Comparison of ENCODE assay signal across 8 mouse cellular contexts in the genomic region with DNA sequence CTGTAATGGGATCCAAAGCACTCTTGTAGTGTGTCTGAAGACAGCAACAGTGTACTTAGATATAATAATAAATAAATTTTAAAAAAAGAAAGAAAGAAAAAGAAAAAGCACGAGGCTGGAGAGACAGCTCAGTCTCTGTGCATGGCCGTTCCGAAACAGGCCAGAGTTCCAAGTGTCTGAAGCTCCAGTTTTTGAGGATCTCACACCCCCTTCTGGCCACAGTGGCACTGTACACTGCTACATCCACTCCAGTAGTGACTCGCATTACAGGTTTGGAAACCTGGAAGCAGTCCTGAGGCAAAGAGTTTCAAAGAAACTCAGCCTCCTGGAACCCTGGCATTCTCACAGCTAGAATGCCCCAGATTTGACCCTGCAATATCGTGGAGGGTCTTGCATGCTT. TPM values are rescaled to one million over a fixed set of nuclear protein-coding genes. Genes with fewer than 3 reads are reported as not detected.
A peak's percentile ranks its signal among the peaks of the same experiment; 100 is the strongest.
DNase-seq lines count a peak whose midpoint lies in the region; ATAC-seq and TF ChIP-seq lines count a peak whose summit lies in the region.

No protein-coding gene starts in this region.

- no peak overlapping the region for H3K4me3 ChIP-seq in ES-Bruce4 (ENCODE audit: low read depth, low read length)
- H3K4me3 ChIP-seq in heart, embryonic 14.5 days (ENCODE audit: control insufficient read depth in 1 of 2, insufficient read depth in 1 of 2, low read depth in 1 of 2, low read length in 2 of 2), result no peak overlapping the region

- H3K27me3 ChIP-seq in ES-Bruce4 (ENCODE audit: control insufficient read depth, insufficient read depth, low read length, poor library complexity, severe bottlenecking), result no peaks in the 10 kb centered on the region
- H3K27me3 ChIP-seq in heart, embryonic 14.5 days (ENCODE audit: control insufficient read depth, insufficient read depth, low read length), result no peaks in the 10 kb centered on the region

- peak; percentile 37; the same call in 1 of the 2 replicates for ATAC-seq in heart, embryonic 14.5 days (ENCODE audit: insufficient number of reproducible peaks, insufficient read depth, low FRiP score, low read depth)

- H3K9me3 ChIP-seq in ES-Bruce4 (replicated peaks; ENCODE audit: control insufficient read depth, insufficient read depth, low read length, poor library complexity, severe bottlenecking), result no peaks in the 10 kb centered on the region
- no peaks in the 10 kb centered on the region for H3K9me3 ChIP-seq in heart, embryonic 14.5 days (ENCODE audit: control insufficient read depth, low read length)

- intact Hi-C loops in heart, postnatal 25 days (cut with DNase I), result loop anchor here (1.0 kb wide), 1 partner anchor 122 kb away; no protein-coding TSS in a partner anchor

- DNase-seq in heart, adult 8-10 months (ENCODE audit: low spot score), result peak; percentile 77
- no peak for DNase-seq in heart, postnatal 25 days (ENCODE audit: low spot score)
- DNase-seq in cerebellum, adult 9-10 months, result peak; percentile 80
- DNase-seq in kidney, postnatal 25 days, result peak; percentile 86 to 87
- peak; percentile 93 for DNase-seq in lung, postnatal 36 days
- DNase-seq in testis, postnatal 10 days (ENCODE audit: low spot score), result peak; percentile 77

- TF ChIP-seq CTCF in ES-Bruce4 (IDR thresholded peaks at IDR 0.05; ENCODE audit: low read depth, low read length), result peak; percentile 67

- TF ChIP-seq POLR2A in ES-Bruce4 (IDR thresholded peaks at IDR 0.05; ENCODE audit: insufficient read depth, low read length), result no peak

- no peak overlapping the region for H3K9ac ChIP-seq in ES-Bruce4 (ENCODE audit: low read depth, poor library complexity, severe bottlenecking)
- no peak overlapping the region for H3K9ac ChIP-seq in heart, embryonic 14.5 days (ENCODE audit: low read length)

- H3K27ac ChIP-seq in ES-Bruce4 (ENCODE audit: insufficient read depth, low read length), result no peak overlapping the region
- no peak overlapping the region for H3K27ac ChIP-seq in heart, embryonic 14.5 days (replicated peaks in 1 of 2; ENCODE audit: control insufficient read depth in 1 of 2, insufficient read depth in 1 of 2, low read depth in 2 of 2, low read length in 2 of 2)

- WGBS in heart, embryonic 14.5 days, result 46% methylated on average over 5 of the region's 5 CpGs

- H3K4me2 ChIP-seq in heart, embryonic 14.5 days (ENCODE audit: low read length), result no peak overlapping the region

- H3K4me1 ChIP-seq in ES-Bruce4 (ENCODE audit: control insufficient read depth, insufficient read depth, low read length), result no peaks in the 10 kb centered on the region
- H3K4me1 ChIP-seq in heart, embryonic 14.5 days (ENCODE audit: control insufficient read depth in 2 of 2, insufficient read depth in 2 of 2, low read length in 2 of 2), result no peaks in the 10 kb centered on the region

- no peaks in the 10 kb centered on the region for H3K36me3 ChIP-seq in ES-Bruce4 (ENCODE audit: control insufficient read depth, insufficient read depth, low read length, poor library complexity, severe bottlenecking)
- peaks cover 74% of the 10 kb centered on the region for H3K36me3 ChIP-seq in heart, embryonic 14.5 days (ENCODE audit: control insufficient read depth, insufficient read depth, low read length)

- TF ChIP-seq EP300 in ES-Bruce4 (IDR thresholded peaks at IDR 0.05; ENCODE audit: insufficient read depth, low read depth, low read length), result no peak

RNA-seq across cellular contexts. Expression of a gene that starts 9.9 kb away (rescaled TPM):
- 100 to 1,000 TPM; 197 to 243 (median 216) TPM for total RNA-seq in heart, adult 8-10 months (2022)
- total RNA-seq in heart, postnatal 25 days (2021), result 100 to 1,000 TPM; 158 to 181 TPM
- polyA plus RNA-seq in ES-Bruce4 (2011; ENCODE audit: insufficient read depth, insufficient read length, low read depth, missing spikeins), result 54.6 and 57.4 TPM in 2 replicates
- 69.5 and 82.7 TPM in 2 replicates for polyA plus RNA-seq in heart, embryonic 14.5 days (2014; fragmentation: Nextera tagmentation; extraction: Ambion mirVana)

RNA-seq across cellular contexts. Expression of a gene that starts 13.9 kb away (rescaled TPM):
- total RNA-seq in heart, adult 8-10 months (2022), result 1 to 10 TPM; 3.8 to 6.0 (median 5.4) TPM
- 1 to 10 TPM; 8.2 to 8.9 TPM for total RNA-seq in heart, postnatal 25 days (2021)
- 17.5 and 19.8 TPM in 2 replicates for polyA plus RNA-seq in ES-Bruce4 (2011; ENCODE audit: insufficient read depth, insufficient read length, low read depth, missing spikeins)
- polyA plus RNA-seq in heart, embryonic 14.5 days (2014; fragmentation: Nextera tagmentation; extraction: Ambion mirVana), result 19.1 and 22.3 TPM in 2 replicates

RNA-seq across cellular contexts. Expression of a gene that starts 14.1 kb away (rescaled TPM):
- total RNA-seq in heart, adult 8-10 months (2022), result 1 to 10 TPM; 2.2 to 5.3 (median 3.6) TPM
- total RNA-seq in heart, postnatal 25 days (2021), result 1 to 10 TPM; 2.6 to 3.4 TPM
- polyA plus RNA-seq in ES-Bruce4 (2011; ENCODE audit: insufficient read depth, insufficient read length, low read depth, missing spikeins), result 7.2 and 9.6 TPM in 2 replicates
- polyA plus RNA-seq in heart, embryonic 14.5 days (2014; fragmentation: Nextera tagmentation; extraction: Ambion mirVana), result 3.5 and 7.0 TPM in 2 replicates

RNA-seq across cellular contexts. Expression of a gene that starts 31.0 kb away (rescaled TPM):
- 10 to 100 TPM; 44.0 to 52.5 (median 48.5) TPM for total RNA-seq in heart, adult 8-10 months (2022)
- 10 to 100 TPM; 41.5 to 45.8 TPM for total RNA-seq in heart, postnatal 25 days (2021)
- 45.6 and 47.1 TPM in 2 replicates for polyA plus RNA-seq in ES-Bruce4 (2011; ENCODE audit: insufficient read depth, insufficient read length, low read depth, missing spikeins)
- 49.4 and 53.8 TPM in 2 replicates for polyA plus RNA-seq in heart, embryonic 14.5 days (2014; fragmentation: Nextera tagmentation; extraction: Ambion mirVana)

RNA-seq across cellular contexts. Expression of a gene that starts 54.2 kb away (rescaled TPM):
- 10 to 100 TPM; 41.2 to 44.5 (median 43.4) TPM for total RNA-seq in heart, adult 8-10 months (2022)
- total RNA-seq in heart, postnatal 25 days (2021), result 10 to 100 TPM; 39.8 to 44.2 TPM
- 53.8 and 55.2 TPM in 2 replicates for polyA plus RNA-seq in ES-Bruce4 (2011; ENCODE audit: insufficient read depth, insufficient read length, low read depth, missing spikeins)
- polyA plus RNA-seq in heart, embryonic 14.5 days (2014; fragmentation: Nextera tagmentation; extraction: Ambion mirVana), result 45.0 and 54.5 TPM in 2 replicates
